Mouse (Mus musculus) embryo, embryonic 9.5 days (tissue): ENCODE results near the gene Klk1b1.
"Not testable (repeated sequence)": the region's sequence is repeated elsewhere in the genome, so short reads cannot be mapped to it uniquely, and the experiment has no call there.

Source experiments
- DNase-seq: peaks from one replicate; pipeline ENCODE4 v3.0.0-alpha.2; 2017; ENCODE audit errors: extremely low spot score

Klk1b1 gene

GRCm38 (mm10) chr7:43966451-43966850 is at the start of gene Klk1b1:
Klk1b1 (plus strand) TSS chr7:43966751.
- DNase-seq: no peak

GRCm38 (mm10) chr7:43918426-43918825 is 48.1 kb upstream of the Klk1b1 start:
- no peak for DNase-seq

GRCm38 (mm10) chr7:43918871-43919270 is 47.7 kb upstream of the Klk1b1 start:
- DNase-seq: no peak

GRCm38 (mm10) chr7:43919559-43920451 is 46.7 kb upstream of the Klk1b1 start:
- DNase-seq: peak; percentile 71

GRCm38 (mm10) chr7:43920582-43920981 is 46.0 kb upstream of the Klk1b1 start:
- no peak for DNase-seq

- DNase-seq: no peak
Observed at GRCm38 (mm10) chr7:43921087-43921486, 45.5 kb upstream of the Klk1b1 start.

GRCm38 (mm10) chr7:43921941-43922340 is 44.6 kb upstream of the Klk1b1 start:
- DNase-seq: no peak

GRCm38 (mm10) chr7:43925985-43926384 is 40.6 kb upstream of the Klk1b1 start:
- peak; percentile 7 for DNase-seq

GRCm38 (mm10) chr7:43928521-43928920 is 38.0 kb upstream of the Klk1b1 start:
- peak; percentile 13 for DNase-seq

GRCm38 (mm10) chr7:43932337-43932736 is 34.2 kb upstream of the Klk1b1 start:
- DNase-seq: no peak

GRCm38 (mm10) chr7:43933440-43933839 is 33.1 kb upstream of the Klk1b1 start, which contains the start of gene Klk15:
Klk15 (plus strand) TSS chr7:43933740.
- no peak for DNase-seq

GRCm38 (mm10) chr7:43934747-43935146 is 31.8 kb upstream of the Klk1b1 start:
- no peak for DNase-seq

- no peak for DNase-seq
Observed at GRCm38 (mm10) chr7:43936551-43936950, 30.0 kb upstream of the Klk1b1 start.

- not testable (repeated sequence) for DNase-seq
Observed at GRCm38 (mm10) chr7:43942293-43942692, 24.3 kb upstream of the Klk1b1 start.

GRCm38 (mm10) chr7:43944727-43945264 is 21.8 kb upstream of the Klk1b1 start:
- DNase-seq: no peak

- DNase-seq: no peak
Observed at GRCm38 (mm10) chr7:43950364-43950763, 16.2 kb upstream of the Klk1b1 start, which contains the start of gene Klk1b8. Klk1b8 (plus strand) TSS chr7:43950664.

GRCm38 (mm10) chr7:43952703-43953102 is 13.8 kb upstream of the Klk1b1 start:
- DNase-seq: no peak

- no peak for DNase-seq
Observed at GRCm38 (mm10) chr7:43967058-43967457, 507 bp downstream of the Klk1b1 start.

GRCm38 (mm10) chr7:43967612-43968011 is 1.1 kb downstream of the Klk1b1 start:
- DNase-seq: no peak

GRCm38 (mm10) chr7:43975761-43976160 is 9.2 kb downstream of the Klk1b1 start, which contains the start of gene Klk1b9:
Klk1b9 (plus strand) TSS chr7:43976061.
- not testable (repeated sequence) for DNase-seq

- no peak for DNase-seq
Observed at GRCm38 (mm10) chr7:43985657-43986056, 19.1 kb downstream of the Klk1b1 start.

GRCm38 (mm10) chr7:43994821-43995220 is 28.3 kb downstream of the Klk1b1 start:
- not testable (repeated sequence) for DNase-seq

GRCm38 (mm10) chr7:43995577-43995976 is 29.0 kb downstream of the Klk1b1 start, which contains the start of gene Klk1b11:
Klk1b11 (plus strand) TSS chr7:43995877.
- DNase-seq: not testable (repeated sequence)
